Mouse (Mus musculus) CH12.LX (cell line): ENCODE results near the gene Fkbp7.

Experiments
- CTCF ChIP-seq, 2 experiments: IDR thresholded peaks in 1 of 2; conservative IDR thresholded peaks in 1 of 2; 2 replicates each; pipeline ENCODE4 v1.5.1; 2011 to 2012; ENCODE audit warnings: low read depth in 2 of 2, low read length in 2 of 2, improper control_type of control experiment in 1 of 2, inconsistent platforms in 1 of 2, mild to moderate bottlenecking in 1 of 2, moderate library complexity in 1 of 2
- ETS1 ChIP-seq: conservative IDR thresholded peaks from 2 replicates; pipeline ENCODE4 v1.6.1; 2012; ENCODE audit warnings: low read depth, mild to moderate bottlenecking, inconsistent platforms, low read length, improper control_type of control experiment, moderate library complexity
- JUND ChIP-seq: conservative IDR thresholded peaks from 2 replicates; pipeline ENCODE4 v1.6.1; 2011; ENCODE audit warnings: low read depth, low read length, improper control_type of control experiment
- MAX ChIP-seq: IDR thresholded peaks from 2 replicates; pipeline ENCODE4 v1.6.1; 2011; ENCODE audit warnings: low read length, improper control_type of control experiment
- NRF1 ChIP-seq: IDR thresholded peaks from 2 replicates; pipeline ENCODE4 v1.6.1; 2014; ENCODE audit warnings: low read depth, mild to moderate bottlenecking, inconsistent platforms, low read length, improper control_type of control experiment, moderate library complexity
- POLR2A ChIP-seq: IDR thresholded peaks from 2 replicates; pipeline ENCODE4 v1.6.1; 2011; ENCODE audit warnings: low read depth, mild to moderate bottlenecking, improper control_type of control experiment, low read length
- SMC3 ChIP-seq: IDR thresholded peaks from 2 replicates; pipeline ENCODE4 v1.6.1; 2011; ENCODE audit warnings: low read depth, low read length, improper control_type of control experiment
- UBTF ChIP-seq: IDR thresholded peaks from 2 replicates; pipeline ENCODE4 v1.6.1; 2012; ENCODE audit warnings: low read depth, mild to moderate bottlenecking, inconsistent platforms, low read length, improper control_type of control experiment, moderate library complexity
- USF1 ChIP-seq: IDR thresholded peaks from 2 replicates; pipeline ENCODE4 v1.6.1; 2014; ENCODE audit warnings: low read depth, mild to moderate bottlenecking, inconsistent platforms, low read length, improper control_type of control experiment
- ZKSCAN1 ChIP-seq: IDR thresholded peaks from 2 replicates; pipeline ENCODE4 v1.6.1; 2012; ENCODE audit warnings: low read depth, inconsistent platforms, low read length, improper control_type of control experiment, borderline replicate concordance

DNA sequence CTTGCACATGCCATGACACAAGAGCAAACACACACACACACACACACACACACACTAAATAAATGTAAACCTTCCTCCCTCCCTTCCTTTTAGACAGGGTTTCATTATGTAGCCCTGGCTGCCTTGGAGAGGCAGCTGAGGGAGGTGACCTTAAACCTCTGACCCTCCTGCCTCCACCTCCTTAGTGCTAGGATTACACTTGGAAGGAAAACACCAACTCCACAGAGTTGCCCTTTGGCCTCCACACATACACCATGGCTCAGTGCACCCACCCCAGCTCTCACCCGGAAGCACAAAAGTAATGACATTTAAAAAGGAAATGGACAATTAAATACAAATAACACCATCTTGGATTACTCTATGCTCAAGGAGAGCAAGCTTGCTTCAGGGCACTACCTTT is 51.2 kb downstream of the Fkbp7 start:
- TF ChIP-seq CTCF (conservative IDR thresholded peaks at IDR 0.05 in 1 of 2, IDR thresholded peaks at IDR 0.05 in 1 of 2; ENCODE audit: low read depth in 2 of 2, low read length in 2 of 2) (no peak), JUND (no peak), ZKSCAN1 (no peak), NRF1 (no peak), UBTF (no peak), POLR2A (no peak), SMC3 (no peak), MAX (no peak), USF1 (no peak), ETS1 (no peak)
